Mouse (Mus musculus): ENCODE measurements around the gene Nosip.
A peak's percentile ranks its signal among the peaks of the same experiment; 100 is the strongest.
"Not testable (repeated sequence)": the region's sequence is repeated elsewhere in the genome, so short reads cannot be mapped to it uniquely, and the experiment has no call there.

Nosip gene

GRCm38 (mm10) chr7:45119780-45120709, 57.8 kb downstream of the Nosip start:
- DNase-seq: no peak

DNA sequence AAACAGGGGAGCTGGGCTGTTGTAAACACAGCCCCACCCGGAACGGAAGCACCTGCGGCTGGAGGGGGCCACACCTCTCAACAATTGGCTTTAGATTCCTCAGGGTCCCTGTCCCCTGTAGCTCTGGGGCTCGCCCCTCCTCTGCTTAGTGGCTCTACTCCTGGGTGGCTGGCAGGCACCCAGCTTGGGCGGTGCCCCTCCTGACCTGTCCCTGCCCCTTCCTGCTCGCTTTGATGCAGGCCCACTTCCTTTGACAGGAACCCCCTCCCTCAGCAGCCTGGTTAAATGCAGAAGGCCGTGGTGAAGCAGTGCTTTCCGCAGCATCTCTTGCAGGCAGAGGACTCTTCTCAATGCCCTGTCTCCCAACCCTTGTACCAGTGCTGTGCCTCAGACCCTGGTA, 59.2 kb downstream of the Nosip start:
- peak; percentile 85 for DNase-seq

- DNase-seq: peak; percentile 4
Measured at GRCm38 (mm10) chr7:45121966-45122365, 59.7 kb downstream of the Nosip start.

DNA sequence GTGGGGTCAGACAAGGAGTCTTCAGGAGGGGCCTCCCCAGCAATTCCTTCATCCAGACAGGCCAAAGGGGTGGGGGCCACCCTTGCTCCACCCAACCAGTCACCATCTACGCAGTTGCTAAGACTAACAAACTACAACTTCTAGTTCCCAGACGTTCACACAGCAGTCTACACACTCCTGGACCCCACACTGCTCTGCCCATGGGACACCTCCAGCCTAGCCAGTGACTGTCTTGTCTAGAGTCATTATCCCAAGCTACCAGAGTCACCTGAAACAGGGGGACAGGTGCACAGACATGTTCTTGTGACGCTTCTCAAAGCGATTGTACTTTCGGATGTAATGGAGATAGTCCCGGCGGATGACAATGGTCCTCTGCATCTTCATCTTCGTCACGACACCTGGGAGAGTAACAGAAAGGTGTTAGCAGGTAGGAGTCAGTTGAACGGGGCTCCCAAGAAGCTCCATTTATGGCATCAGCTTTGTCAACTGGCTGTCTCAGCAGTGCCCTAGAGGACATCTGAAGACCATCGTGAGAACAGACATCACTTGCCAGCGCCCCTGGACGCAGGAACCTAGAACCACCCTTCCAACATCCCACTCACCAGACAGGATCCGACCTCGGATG, 60.4 kb downstream of the Nosip start:
- no peak for DNase-seq

DNA sequence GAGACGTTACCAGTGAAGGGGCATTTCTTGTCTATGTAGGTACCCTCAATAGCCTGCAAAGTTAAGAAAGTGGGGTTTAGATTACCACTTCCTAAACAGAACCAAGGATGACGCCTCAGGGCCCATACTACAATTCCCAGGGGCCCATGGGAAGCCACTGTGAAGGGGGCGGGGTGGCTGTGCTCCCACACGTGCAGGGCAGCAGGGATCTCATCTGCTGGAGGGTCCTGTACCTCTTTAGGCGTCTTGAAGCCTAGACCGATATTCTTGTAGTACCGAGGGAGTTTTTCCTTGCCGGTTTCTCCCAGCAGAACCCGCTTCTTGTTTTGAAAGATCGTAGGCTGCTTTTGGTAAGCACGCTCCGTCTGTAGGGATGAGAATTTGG, 60.9 kb downstream of the Nosip start:
- peak; percentile 56 for DNase-seq

DNA sequence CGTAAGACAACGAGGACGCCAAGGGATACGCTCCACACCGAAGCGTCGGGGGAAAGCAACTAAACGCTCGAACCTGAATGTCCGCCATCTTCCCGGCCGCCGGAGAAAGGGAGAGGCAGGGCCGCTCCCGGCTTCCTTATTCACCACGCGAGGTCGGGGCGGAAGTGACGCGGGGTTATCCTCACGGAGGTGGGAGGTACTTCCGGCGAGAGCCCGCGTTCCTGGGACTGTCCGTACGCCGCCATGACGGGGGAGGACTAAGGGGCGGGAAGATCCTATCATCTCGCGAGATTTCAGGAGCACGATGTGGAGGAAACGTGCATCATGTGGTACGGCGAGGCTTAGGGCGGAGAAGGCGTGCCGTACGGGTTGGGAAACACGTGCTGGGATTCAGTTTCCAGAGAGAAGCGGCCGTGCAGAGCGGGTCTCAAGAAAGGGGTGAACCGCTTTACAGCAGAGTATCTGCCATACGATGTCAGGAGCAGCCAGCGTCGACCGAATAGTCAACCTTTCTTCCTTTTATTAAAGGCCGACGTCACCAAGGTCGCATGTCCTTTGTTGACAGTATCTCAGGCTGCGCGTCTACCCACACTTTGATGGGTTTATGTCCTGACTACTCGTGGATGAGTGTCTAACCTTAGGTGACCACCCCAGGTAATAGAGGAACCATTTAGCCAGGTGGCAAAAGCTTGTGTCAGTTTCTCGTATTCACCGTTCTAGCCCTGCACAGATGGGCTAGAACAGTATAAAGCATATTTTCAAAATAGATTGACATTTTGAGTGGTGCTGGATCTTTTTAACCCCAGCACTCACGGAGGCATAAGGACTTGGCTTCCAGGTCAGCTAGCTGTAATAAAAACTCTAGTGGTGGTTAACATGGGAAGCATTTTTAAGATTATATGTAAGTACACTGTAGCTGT, 62.3 kb downstream of the Nosip start, which contains the start of gene Rps11:
Gene Rps11, minus strand, starts transcription at position 216 of the 920 bp plus-strand sequence.
- DNase-seq: peak; percentile 100

DNA sequence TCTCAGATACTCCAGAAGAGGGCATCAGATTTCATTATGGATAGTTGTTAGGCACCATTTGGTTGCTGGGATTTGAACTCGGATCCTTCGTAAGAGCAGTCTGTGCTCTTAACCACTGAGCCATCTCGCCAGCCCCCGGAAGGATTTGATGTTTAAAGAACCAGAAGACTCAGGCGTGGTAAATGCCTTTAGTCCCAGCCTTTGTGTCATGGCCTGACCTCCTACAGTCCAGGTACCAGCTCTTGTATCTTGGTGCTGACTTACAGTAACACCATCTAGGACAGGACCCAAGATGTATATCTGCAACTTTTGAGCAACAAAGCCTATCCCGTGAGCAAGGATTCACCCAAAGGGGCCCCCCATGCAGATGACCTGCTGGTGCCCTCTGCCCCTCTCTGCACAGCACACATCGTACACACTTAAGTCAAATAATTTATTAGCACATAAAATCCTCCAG, 62.9 kb downstream of the Nosip start:
- peak; percentile 38 for DNase-seq

- not testable (repeated sequence) for DNase-seq
Measured at GRCm38 (mm10) chr7:45125649-45126048, 63.4 kb downstream of the Nosip start.

DNA sequence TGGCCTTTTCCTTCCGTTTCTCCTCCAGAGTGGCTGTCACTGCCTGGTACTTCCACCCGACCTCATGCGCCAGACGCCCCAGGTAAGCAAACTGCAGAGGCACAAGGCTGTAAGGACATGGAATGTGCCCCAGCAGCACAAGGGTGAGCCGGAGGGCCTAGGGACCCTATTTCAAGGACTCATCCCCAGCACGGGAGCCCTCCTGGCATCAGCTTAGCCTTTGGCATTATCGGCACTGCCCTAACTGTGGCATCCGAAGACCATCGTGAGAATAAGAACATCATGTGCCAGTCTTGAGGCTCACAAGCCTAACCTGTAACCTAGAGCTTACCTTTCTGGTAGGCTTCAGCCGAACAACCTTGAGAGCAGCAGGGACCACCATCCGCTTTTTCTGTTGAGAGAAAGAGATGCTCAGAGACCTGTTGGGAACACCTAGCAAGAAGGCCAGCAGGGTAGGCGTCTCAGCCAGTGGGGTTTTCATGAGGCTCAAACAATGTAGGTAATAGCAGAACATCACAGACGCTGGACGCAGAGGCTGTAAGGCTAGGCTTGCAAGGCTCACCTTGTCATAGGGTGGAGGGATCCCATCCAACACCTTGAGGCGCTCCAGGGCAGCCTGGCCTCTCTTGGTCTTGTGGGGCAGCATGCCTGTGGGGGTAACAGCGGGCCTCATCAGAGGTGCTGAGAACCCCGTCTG, 64.1 kb downstream of the Nosip start:
- DNase-seq: no peak

DNA sequence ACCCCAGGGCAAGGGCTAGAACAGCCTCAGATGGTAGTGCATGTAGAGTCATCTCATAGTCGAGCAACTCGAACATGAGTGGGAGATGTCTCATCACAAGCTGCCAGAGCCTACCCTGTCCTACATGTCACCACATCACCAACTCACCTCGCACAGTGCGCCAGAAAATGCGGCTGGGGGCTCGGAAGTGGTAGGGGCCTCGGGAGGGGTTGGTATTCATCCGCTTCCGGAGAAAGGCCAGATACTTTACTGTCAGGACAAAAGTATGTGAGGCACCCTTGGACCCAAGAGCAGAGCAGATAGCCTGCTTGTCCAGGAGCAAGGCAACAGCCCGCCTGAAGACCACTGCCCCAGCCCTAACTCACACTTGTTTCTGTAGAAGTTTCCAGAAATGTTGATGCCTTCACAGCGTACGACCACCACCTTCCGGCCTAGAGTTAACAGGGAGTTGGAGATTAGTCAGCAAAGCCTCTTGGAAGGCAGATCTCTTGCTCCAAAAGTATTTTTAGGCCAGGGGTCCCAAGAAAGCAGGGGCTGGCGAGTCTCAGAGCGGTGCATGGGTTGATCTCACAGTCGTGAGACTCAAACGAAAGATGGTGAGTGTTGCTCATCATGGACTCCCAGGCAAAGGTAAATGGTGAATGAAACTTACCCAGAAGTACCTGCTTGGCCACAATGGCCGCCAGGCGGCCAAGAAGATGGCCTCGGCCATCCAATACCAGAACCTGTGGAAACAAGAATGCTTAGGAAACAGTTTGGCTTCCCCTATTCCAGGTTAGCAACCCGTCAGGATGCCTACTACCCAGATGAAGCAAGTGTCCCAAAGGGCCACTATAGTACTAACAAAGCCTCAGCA, 64.8 kb downstream of the Nosip start:
- no peak for DNase-seq

Measured in lung, postnatal 10 days (tissue).